Mouse (Mus musculus): ENCODE measurements at regions not wholly inside any gene's neighbourhood (a gene's known extent, or its start where the extent isn't known, plus 50 kb on each side); places are given as distances from the start of the nearest gene placed in this dataset.

DNA sequence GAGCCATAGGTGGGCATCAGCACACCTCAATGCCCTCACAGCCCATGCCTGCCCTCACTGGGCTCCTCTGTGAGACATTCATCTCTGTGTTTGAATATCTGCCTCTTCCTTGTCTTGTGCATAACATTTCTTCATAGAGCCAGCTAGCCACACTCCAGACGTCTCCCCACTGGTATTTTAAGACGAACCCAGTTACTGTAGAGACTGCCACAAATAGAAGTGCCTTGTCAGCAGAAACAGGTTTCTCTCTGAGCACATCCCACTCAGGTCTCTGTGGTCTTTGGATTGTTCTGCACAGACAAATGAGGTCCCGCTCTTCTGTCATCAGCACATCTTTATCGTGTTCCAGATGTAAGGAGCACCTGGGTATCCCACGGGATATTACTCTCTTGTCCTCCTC, 130.5 kb downstream of the Efnb2 start:
- TF ChIP-seq CTCF (IDR thresholded peaks at IDR 0.05; ENCODE audit: borderline replicate concordance, insufficient read depth, low read length) (no peak), POLR2A (IDR thresholded peaks at IDR 0.05; ENCODE audit: low read depth, low read length) (no peak)

All from embryonic fibroblast, embryonic 13.5 days (primary cell).